Mouse (Mus musculus) 3134 (cell line): ENCODE measurements around the gene Nup107.
"Not testable (repeated sequence)": the region's sequence is repeated elsewhere in the genome, so short reads cannot be mapped to it uniquely, and the experiment has no call there.

Source experiments
- DNase-seq: peaks from one replicate; pipeline ENCODE4 v3.0.0-alpha.2; 2011; ENCODE audit warnings: low spot score; ENCODE audit not compliant: insufficient read length; ENCODE audit errors: extremely low read depth

Gene Nup107

GRCm38 (mm10) chr10:117766111-117766895 is 26.2 kb downstream of the Nup107 start:
- DNase-seq: no peak

GRCm38 (mm10) chr10:117765116-117765894 is 27.2 kb downstream of the Nup107 start:
- no peak for DNase-seq

GRCm38 (mm10) chr10:117764598-117764997 is 27.9 kb downstream of the Nup107 start:
- no peak for DNase-seq

GRCm38 (mm10) chr10:117763588-117764190 is 28.8 kb downstream of the Nup107 start:
- no peak for DNase-seq

- no peak for DNase-seq
Observed at GRCm38 (mm10) chr10:117762966-117763365, 29.5 kb downstream of the Nup107 start.

GRCm38 (mm10) chr10:117762281-117762830 is 30.1 kb downstream of the Nup107 start:
- no peak for DNase-seq

- no peak for DNase-seq
Observed at GRCm38 (mm10) chr10:117761551-117761950, 31.0 kb downstream of the Nup107 start.

- no peak for DNase-seq
Observed at GRCm38 (mm10) chr10:117760831-117761335, 31.6 kb downstream of the Nup107 start.

GRCm38 (mm10) chr10:117759844-117760630 is 32.5 kb downstream of the Nup107 start:
- DNase-seq: no peak

GRCm38 (mm10) chr10:117758749-117759727 is 33.5 kb downstream of the Nup107 start:
- no peak for DNase-seq

- DNase-seq: not testable (repeated sequence)
Observed at GRCm38 (mm10) chr10:117758344-117758743, 34.2 kb downstream of the Nup107 start.

GRCm38 (mm10) chr10:117757796-117758342 is 34.6 kb downstream of the Nup107 start:
- DNase-seq: no peak

GRCm38 (mm10) chr10:117757259-117757658 is 35.2 kb downstream of the Nup107 start:
- no peak for DNase-seq

GRCm38 (mm10) chr10:117756784-117757183 is 35.7 kb downstream of the Nup107 start:
- DNase-seq: no peak

GRCm38 (mm10) chr10:117755799-117756467 is 36.6 kb downstream of the Nup107 start:
- no peak for DNase-seq

GRCm38 (mm10) chr10:117755086-117755798 is 37.3 kb downstream of the Nup107 start:
- DNase-seq: no peak

GRCm38 (mm10) chr10:117754609-117754940 is 37.9 kb downstream of the Nup107 start:
- no peak for DNase-seq
